ENCODE assay signal across 25 mouse cellular contexts in genomic region chr14:36969861-36970420, GRCm38 (mm10). TPM values are rescaled to one million over a fixed set of nuclear protein-coding genes. Genes with fewer than 3 reads are reported as not detected.
A peak's percentile ranks its signal among the peaks of the same experiment; 100 is the strongest.
DNase-seq lines count a peak whose midpoint lies in the region; ATAC-seq and TF ChIP-seq lines count a peak whose summit lies in the region.
"Had no signal": no experiment of that assay in that cellular context is flagged by ENCODE, and none has a peak within 500 bp of the region (broad histone marks: within the 10 kb centered on the region; RNA-seq: fewer than 3 reads in every experiment).

No protein-coding gene starts in this region.

- peak; percentile 32 for DNase-seq in kidney, adult 18-20 months
- DNase-seq in lung, postnatal 0 days (ENCODE audit: low spot score), result peak; percentile 41
- no peak for DNase-seq in lung, postnatal 25 days (ENCODE audit: low spot score)
- DNase-seq in kidney, postnatal 10 days, result peak; percentile 6
- no peak for DNase-seq in cerebellum, adult 18-20 months
- no peak for DNase-seq in urinary bladder, postnatal 14 days (ENCODE audit: low spot score)
- DNase-seq: adrenal gland, postnatal 25 days; B cell, adult 2 months; gastrocnemius, postnatal 14 days; heart, adult 11 months; heart, postnatal 14 days; layer of hippocampus, postnatal 36 days; right cerebral cortex, adult 18-20 months; right cerebral cortex, postnatal 4 days; thymus, postnatal 36 days had no signal

- WGBS in kidney, embryonic 14.5 days, result 83% methylated on average over 3 of the region's 3 CpGs
- 65% methylated on average over 3 of the region's 3 CpGs for WGBS in lung, postnatal 0 days

- TF ChIP-seq CTCF in lung, postnatal 0 days (IDR thresholded peaks at IDR 0.05), result no peak

- H3K4me3 ChIP-seq in kidney, embryonic 14.5 days (ENCODE audit: low read length), result no peak overlapping the region
- H3K4me3 ChIP-seq in lung, postnatal 0 days (ENCODE audit: low read depth, low read length), result no peak overlapping the region

- H3K9ac ChIP-seq in kidney, embryonic 14.5 days (ENCODE audit: low read depth, low read length), result no peak overlapping the region
- H3K9ac ChIP-seq in lung, postnatal 0 days (replicated peaks; ENCODE audit: low read depth), result no peak overlapping the region
- H3K9ac ChIP-seq: embryonic facial prominence, embryonic 15.5 days; liver, embryonic 14.5 days; neural tube, embryonic 15.5 days; stomach, embryonic 15.5 days had no signal

- H3K27ac ChIP-seq in kidney, embryonic 14.5 days (ENCODE audit: low read depth, low read length), result no peak overlapping the region
- no peak overlapping the region for H3K27ac ChIP-seq in lung, postnatal 0 days (ENCODE audit: low read length)
- H3K27ac ChIP-seq: liver, embryonic 14.5 days; midbrain, embryonic 12.5 days; stomach, embryonic 15.5 days had no signal

- TF ChIP-seq EP300 in lung, postnatal 0 days (IDR thresholded peaks at IDR 0.05), result no peak

- H3K36me3 ChIP-seq in kidney, embryonic 14.5 days (ENCODE audit: control insufficient read depth, insufficient read depth, low read length), result no peaks in the 10 kb centered on the region
- no peaks in the 10 kb centered on the region for H3K36me3 ChIP-seq in lung, postnatal 0 days (ENCODE audit: insufficient read depth, low read length)
- H3K36me3 ChIP-seq: embryonic facial prominence, embryonic 15.5 days; G1E; heart, embryonic 13.5 days; midbrain, embryonic 12.5 days; neural tube, embryonic 15.5 days; stomach, embryonic 15.5 days had no signal

- no peak overlapping the region for H3K4me2 ChIP-seq in kidney, embryonic 14.5 days (replicated peaks; ENCODE audit: low read depth, low read length)
- no peak overlapping the region for H3K4me2 ChIP-seq in lung, postnatal 0 days (replicated peaks; ENCODE audit: low read depth, low read length)

- no peaks in the 10 kb centered on the region for H3K27me3 ChIP-seq in kidney, embryonic 14.5 days (ENCODE audit: control insufficient read depth, insufficient read depth, low read length)
- H3K27me3 ChIP-seq in lung, postnatal 0 days (replicated peaks; ENCODE audit: insufficient read depth, low read length), result no peaks in the 10 kb centered on the region
- H3K27me3 ChIP-seq: CH12.LX; embryonic facial prominence, embryonic 15.5 days; heart, embryonic 13.5 days; midbrain, embryonic 12.5 days; neural tube, embryonic 15.5 days; stomach, embryonic 15.5 days had no signal

- H3K4me1 ChIP-seq in kidney, embryonic 14.5 days (ENCODE audit: control insufficient read depth, insufficient read depth, low read length), result peaks cover 4% of the 10 kb centered on the region; the same call in 1 of the 2 replicates
- no peaks in the 10 kb centered on the region for H3K4me1 ChIP-seq in lung, postnatal 0 days (ENCODE audit: insufficient read depth, low read depth, low read length)

- no peak for ATAC-seq in kidney, embryonic 14.5 days (ENCODE audit: low FRiP score, low TSS enrichment)
- no peak for ATAC-seq in lung, postnatal 0 days
- ATAC-seq: hindbrain, postnatal 0 days had no signal

- H3K9me3 ChIP-seq in kidney, embryonic 14.5 days (ENCODE audit: control insufficient read depth, low read length), result no peaks in the 10 kb centered on the region
- no peaks in the 10 kb centered on the region for H3K9me3 ChIP-seq in lung, postnatal 0 days (ENCODE audit: low read length)
- H3K9me3 ChIP-seq: embryonic facial prominence, embryonic 15.5 days; G1E; heart, embryonic 13.5 days; midbrain, embryonic 12.5 days; neural tube, embryonic 15.5 days; stomach, embryonic 15.5 days had no signal

RNA-seq across cellular contexts. Expression of gene Ccser2, which starts 1.4 kb away (rescaled TPM):
- 25.1 and 35.3 TPM in 2 replicates for polyA plus RNA-seq in kidney, embryonic 14.5 days (2014; fragmentation: Nextera tagmentation; extraction: Ambion mirVana)
- 48.0 and 56.3 TPM in 2 replicates for polyA plus RNA-seq in lung, postnatal 0 days (2015; fragmentation: Nextera tagmentation; extraction: Ambion mirVana)

Comparison
In these comparisons a context has a peak if more than half of its experiments do, and no peak if none do; other contexts are left out.
1. DNase-seq: peak in kidney, adult 18-20 months (single experiment), lung, postnatal 0 days (single experiment) and kidney, postnatal 10 days (single experiment); none in lung, postnatal 25 days (single experiment), cerebellum, adult 18-20 months (0 of 2) and urinary bladder, postnatal 14 days (single experiment).